Mouse (Mus musculus) megakaryocyte, embryonic 14.5 days (primary cell): ENCODE data around the gene Aifm2.

Source experiments
- FLI1 ChIP-seq: IDR thresholded peaks from 2 replicates; pipeline ENCODE4 v1.6.1; 2012; ENCODE audit warnings: low read length, inconsistent platforms, mixed read lengths
- GATA1 ChIP-seq: IDR thresholded peaks from 3 replicates; pipeline ENCODE4 v1.6.1; 2012; ENCODE audit warnings: mixed read lengths, low read length, inconsistent platforms, borderline replicate concordance

DNA sequence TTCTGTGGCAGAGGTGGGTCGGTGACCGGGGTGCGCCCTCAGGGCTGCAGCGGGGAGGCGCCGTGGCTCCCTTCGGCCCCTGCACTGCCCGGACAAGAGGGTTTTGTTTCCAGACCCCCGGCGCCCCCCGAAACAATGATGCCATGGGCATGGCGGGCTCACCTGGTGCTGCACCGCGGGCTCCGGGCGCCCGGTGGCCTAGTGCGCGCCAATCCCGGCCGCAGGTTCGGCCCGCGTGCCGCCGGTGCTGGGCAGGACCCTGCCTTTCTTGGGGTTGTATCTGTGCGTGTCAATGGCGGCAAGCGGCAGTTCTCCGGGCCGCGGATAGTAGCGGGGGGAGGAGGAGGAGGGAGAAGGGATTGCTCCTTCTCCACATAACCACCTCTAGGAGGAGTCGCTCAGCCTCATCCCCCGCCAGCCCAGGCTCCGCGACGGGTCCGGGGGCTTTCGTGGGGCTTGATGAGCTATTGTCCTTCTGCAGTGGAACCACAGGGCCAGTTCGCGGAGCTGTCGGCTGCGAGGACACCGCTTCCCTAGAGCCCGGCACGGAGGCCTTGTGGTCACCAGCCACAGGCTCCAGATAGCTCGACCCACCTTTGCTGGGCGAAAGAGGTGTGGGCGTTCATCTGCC, 68.7 kb downstream of the Aifm2 start, which contains the start of gene H2afy2:
- no peak for TF ChIP-seq GATA1
- TF ChIP-seq FLI1: no peak
